Mouse (Mus musculus) limb, embryonic 14.5 days (tissue): Measurements from ENCODE around the gene Aprt. TPM values are rescaled to one million over a fixed set of nuclear protein-coding genes. Genes with fewer than 3 reads are reported as not detected.

Experiments used
- ATAC-seq: fragments of 200-750 bp; cut with Nextera tagmentation; 2 replicates; pipeline ENCODE4 v1.8.0; 2017; ENCODE audit warnings: low read depth, moderate number of reproducible peaks, moderate TSS enrichment; ENCODE audit not compliant: low FRiP score
- DNase-seq: peaks from one replicate; pipeline ENCODE4 v3.0.0-alpha.2; 2015; ENCODE audit warnings: low spot score
- H3K27ac ChIP-seq: fragments of 300-500 bp; sonication (generic); replicated peaks from 2 replicates; pipeline ENCODE4 v1.5.1; 2014; ENCODE audit warnings: low read depth, mild to moderate bottlenecking, low read length, moderate library complexity, mixed read lengths
- H3K27me3 ChIP-seq: fragments of 300-500 bp; sonication (generic); 2 replicates; pipeline ENCODE4 v1.6.1; 2014; ENCODE audit warnings: low read length, mixed read lengths; ENCODE audit not compliant: control insufficient read depth, insufficient read depth
- H3K36me3 ChIP-seq: fragments of 300-500 bp; sonication (generic); 2 replicates; pipeline ENCODE4 v1.6.1; 2014; ENCODE audit warnings: mild to moderate bottlenecking, low read length, moderate library complexity, mixed read lengths; ENCODE audit not compliant: control insufficient read depth, insufficient read depth
- H3K4me1 ChIP-seq: fragments of 300-500 bp; sonication (generic); 2 replicates; pipeline ENCODE4 v1.6.1; 2014; ENCODE audit warnings: antibody characterized with exemption, low read length, mixed read lengths; ENCODE audit not compliant: control insufficient read depth, insufficient read depth
- H3K4me2 ChIP-seq: fragments of 300-500 bp; sonication (generic); replicated peaks from 2 replicates; pipeline ENCODE4 v1.6.1; 2014; ENCODE audit warnings: low read depth, mild to moderate bottlenecking, low read length, moderate library complexity; ENCODE audit not compliant: severe bottlenecking
- H3K4me3 ChIP-seq: fragments of 300-500 bp; sonication (generic); replicated peaks from 2 replicates; pipeline ENCODE4 v1.5.1; 2014; ENCODE audit warnings: low read length
- H3K9ac ChIP-seq: fragments of 300-500 bp; sonication (generic); 2 replicates; pipeline ENCODE4 v1.6.1; 2014; ENCODE audit warnings: mild to moderate bottlenecking, low read depth, low read length, moderate library complexity; ENCODE audit not compliant: severe bottlenecking
- H3K9me3 ChIP-seq: fragments of 300-500 bp; sonication (generic); 2 replicates; pipeline ENCODE4 v1.6.1; 2016; ENCODE audit warnings: low read length; ENCODE audit not compliant: control insufficient read depth
- POLR2A ChIP-seq: fragments of 200-500 bp; IDR thresholded peaks from 2 replicates; pipeline ENCODE4 v1.8.0; 2012; ENCODE audit warnings: inconsistent platforms, mild to moderate bottlenecking, moderate library complexity, borderline replicate concordance; ENCODE audit not compliant: insufficient read depth, insufficient read length; ENCODE audit errors: extremely low read depth
- WGBS: fragments of 180-500 bp; shearing (Covaris S2); extraction: QIAGEN DNeasy Blood & Tissue Kit; methylation state at CpG from one replicate; pipeline ENCODE4 v1.1.7; 2014; 5-methylcytosine and 5-hydroxymethylcytosine counted together
- polyA plus RNA-seq, 2 experiments: library from polyadenylated mRNA; depleted of rRNA in 1 of 2; stranded (reverse) in 1 of 2; unstranded in 1 of 2; fragments of >200 nt; fragmentation: Nextera tagmentation in 1 of 2; extraction: Ambion mirVana in 1 of 2; gene quantifications; 2 replicates each; pipeline versions ENCODE4 v1.2.1 to v1.2.3; 2012 to 2014

Aprt gene
- polyA plus RNA-seq, 2 experiments, result 199 to 348 TPM

DNA sequence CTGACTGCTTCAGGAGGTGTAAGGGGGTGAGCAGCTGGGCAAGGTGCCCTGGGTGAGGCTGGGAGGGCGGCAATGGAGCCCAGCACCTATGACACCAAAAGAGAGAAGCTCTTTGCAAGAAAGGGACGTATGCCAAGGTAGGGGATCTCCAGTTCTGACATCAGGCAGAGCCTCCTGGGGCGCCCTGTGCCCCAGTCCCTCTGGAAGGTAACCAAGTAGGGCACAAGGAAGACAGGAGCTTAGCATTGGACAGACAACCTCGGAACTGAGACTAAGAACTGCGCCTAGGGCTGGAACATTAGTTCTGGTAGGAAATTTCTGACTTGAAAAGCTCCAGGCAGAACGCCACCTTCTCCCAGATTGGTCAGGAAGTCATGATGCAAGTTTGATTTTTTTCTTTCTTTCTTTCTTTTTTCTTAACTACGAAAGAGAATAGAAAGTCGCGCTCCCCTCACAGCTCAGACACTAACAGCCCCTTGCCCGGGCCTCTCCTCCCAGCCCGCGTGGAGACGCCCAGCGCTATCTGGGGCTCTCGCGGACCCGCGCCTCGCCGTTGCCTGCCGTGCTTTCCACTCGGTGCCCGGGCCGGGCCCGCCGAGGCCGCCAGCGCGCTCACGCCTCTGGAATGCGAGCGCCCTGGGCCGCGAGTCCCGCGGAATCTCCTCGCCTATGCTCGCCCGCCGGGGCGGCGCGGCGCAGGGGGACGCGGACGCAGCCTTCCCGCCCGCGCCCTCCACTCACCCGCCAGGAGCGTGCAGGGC is 26.3 kb downstream of the Aprt start:
- Histone ChIP-seq H3K36me3 (no peaks in the 10 kb centered on the region), H3K4me3 (peak overlapping the region; percentile 73), H3K27ac (peak overlapping the region; percentile 89), H3K4me2 (peak overlapping the region; percentile 88), H3K9ac (peak overlapping the region; percentile 89), H3K4me1 (peaks cover 39% of the 10 kb centered on the region), H3K27me3 (no peaks in the 10 kb centered on the region), H3K9me3 (no peaks in the 10 kb centered on the region)
- DNase-seq (peak; percentile 39), ATAC-seq (peak; percentile 54)
- TF ChIP-seq POLR2A, result no peak
- 3% methylated on average over 48 of the region's 52 CpGs for WGBS

DNA sequence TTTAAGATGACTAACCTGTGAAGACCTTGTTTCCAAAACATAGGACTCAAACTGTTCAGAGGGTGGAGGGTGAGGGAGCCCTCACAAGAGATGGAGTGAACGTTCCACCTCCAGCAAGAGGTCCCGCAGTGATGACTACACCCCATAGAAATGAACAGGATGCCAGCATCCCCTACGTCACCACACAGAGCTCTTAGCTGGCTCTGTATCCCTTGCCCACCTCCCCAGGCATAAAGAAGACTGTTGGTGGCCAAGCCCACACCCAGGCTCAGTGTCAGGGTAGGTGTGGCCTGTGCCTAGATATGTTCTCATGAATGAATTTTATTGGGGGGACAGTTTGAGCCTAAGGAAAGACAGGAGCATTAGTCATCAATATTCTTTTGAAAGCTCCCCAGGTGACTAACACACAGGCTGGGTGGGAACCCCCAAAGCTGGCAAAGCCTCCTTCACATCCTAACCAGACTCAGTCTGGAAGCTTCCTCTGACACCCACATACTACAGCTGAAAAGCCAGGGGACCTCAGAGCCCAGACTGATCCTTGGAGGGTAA is 27.7 kb downstream of the Aprt start:
- no peaks in the 10 kb centered on the region for H3K27me3 ChIP-seq
- H3K4me2 ChIP-seq, result peak overlapping the region; percentile 88
- H3K36me3 ChIP-seq, result no peaks in the 10 kb centered on the region
- TF ChIP-seq POLR2A, result no peak
- WGBS, result 69% methylated on average over 3 of the region's 3 CpGs
- H3K27ac ChIP-seq, result no peak overlapping the region
- H3K4me3 ChIP-seq, result no peak overlapping the region
- H3K4me1 ChIP-seq, result peaks cover 36% of the 10 kb centered on the region
- ATAC-seq (no peak), DNase-seq (no peak)
- no peaks in the 10 kb centered on the region for H3K9me3 ChIP-seq
- no peak overlapping the region for H3K9ac ChIP-seq

DNA sequence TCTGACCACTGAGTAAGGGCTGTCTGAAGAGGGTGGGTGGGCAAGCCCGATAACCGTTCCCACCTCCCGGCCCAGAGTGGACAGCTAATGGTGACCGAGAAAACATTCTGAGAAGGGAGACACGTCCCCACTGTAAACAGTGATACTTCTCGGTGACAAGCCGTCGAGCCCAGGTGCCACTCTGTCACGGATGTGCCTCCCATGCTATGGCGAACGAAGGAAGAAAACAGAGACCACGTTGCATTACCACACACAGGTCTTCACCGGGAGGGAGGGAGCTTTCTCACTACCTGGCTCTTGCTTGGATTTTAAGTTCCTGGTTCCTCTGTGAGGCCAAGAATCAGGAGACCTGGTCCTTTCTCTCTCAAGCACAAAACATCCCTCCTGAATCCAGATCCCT is 28.4 kb downstream of the Aprt start:
- no peaks in the 10 kb centered on the region for H3K27me3 ChIP-seq
- ATAC-seq, result no peak
- no peak for TF ChIP-seq POLR2A
- no peak overlapping the region for H3K4me2 ChIP-seq
- no peak overlapping the region for H3K4me3 ChIP-seq
- 0 out of 2 replicates have a peak, but pooled peaks cover 4% of the 10 kb centered on the region for H3K36me3 ChIP-seq
- H3K4me1 ChIP-seq, result peaks cover 36% of the 10 kb centered on the region
- WGBS, result 60% methylated on average over 13 of the region's 13 CpGs
- no peaks in the 10 kb centered on the region for H3K9me3 ChIP-seq
- DNase-seq, result no peak
- 0 out of 2 replicates have a peak overlapping the region, but pooled peaks have one; percentile 7 for H3K9ac ChIP-seq
- H3K27ac ChIP-seq, result no peak overlapping the region

DNA sequence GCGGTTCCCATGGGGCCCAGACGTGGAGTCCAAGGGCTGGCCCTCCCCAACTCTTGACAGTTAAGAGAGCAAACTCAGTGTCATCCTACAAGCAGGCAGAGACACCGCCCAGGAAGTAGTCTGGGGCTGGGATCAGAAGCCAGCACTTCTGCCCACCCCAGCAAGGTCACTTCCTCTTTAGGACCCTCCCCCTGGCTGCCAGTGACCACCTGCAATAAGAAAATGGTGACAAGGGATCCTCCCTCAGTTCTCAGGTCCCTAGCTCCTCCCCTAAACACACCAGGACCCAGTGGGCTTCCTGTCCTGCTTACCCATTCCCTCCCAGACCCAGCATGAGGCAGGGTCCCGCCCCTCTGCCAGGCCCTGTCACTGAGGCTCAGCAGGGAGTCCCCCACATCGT is 28.9 kb downstream of the Aprt start:
- 20% methylated on average over 5 of the region's 5 CpGs for WGBS
- peaks cover 36% of the 10 kb centered on the region for H3K4me1 ChIP-seq
- no peaks in the 10 kb centered on the region for H3K27me3 ChIP-seq
- no peak overlapping the region for H3K4me3 ChIP-seq
- DNase-seq (no peak), ATAC-seq (no peak)
- H3K9me3 ChIP-seq, result no peaks in the 10 kb centered on the region
- H3K27ac ChIP-seq, result no peak overlapping the region
- H3K4me2 ChIP-seq, result 0 out of 2 replicates have a peak overlapping the region, but pooled peaks have one; percentile 7
- H3K9ac ChIP-seq, result 0 out of 2 replicates have a peak overlapping the region, but pooled peaks have one; percentile 34
- H3K36me3 ChIP-seq, result 0 out of 2 replicates have a peak, but pooled peaks cover 6% of the 10 kb centered on the region
- no peak for TF ChIP-seq POLR2A

DNA sequence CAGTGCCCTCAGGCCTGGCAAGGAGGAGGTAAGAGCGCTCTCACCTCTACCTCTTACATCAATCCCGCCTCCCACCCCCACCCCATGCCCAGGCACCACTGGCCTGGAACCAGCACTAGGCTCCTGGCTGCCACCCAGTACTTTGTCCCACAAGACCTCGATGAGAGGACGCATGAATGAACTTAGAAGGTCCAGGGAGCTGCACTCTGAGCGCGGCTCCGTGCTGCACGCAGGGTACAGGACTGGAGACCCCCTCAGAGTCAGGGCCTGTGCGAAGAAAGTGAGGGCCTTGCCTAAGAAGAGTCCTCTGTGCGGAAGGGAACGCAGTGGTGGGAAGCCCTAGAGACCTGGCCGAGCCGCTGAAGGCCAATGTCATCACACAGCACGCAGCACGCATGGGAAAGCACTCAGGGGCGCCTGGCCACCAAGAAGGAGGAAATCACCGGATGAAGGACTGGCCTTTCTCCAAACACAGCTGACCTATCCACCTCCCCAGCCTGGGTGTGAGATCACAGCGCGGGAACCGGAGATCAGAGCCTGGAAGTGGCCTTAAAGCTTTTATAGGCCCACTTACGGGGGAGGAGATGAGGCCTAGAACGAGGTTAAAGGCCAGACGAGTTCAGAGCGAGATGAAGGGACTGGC is 29.8 kb downstream of the Aprt start:
- WGBS, result 49% methylated on average over 24 of the region's 24 CpGs
- Histone ChIP-seq H3K27me3 (no peaks in the 10 kb centered on the region), H3K36me3 (0 out of 2 replicates have a peak, but pooled peaks cover 6% of the 10 kb centered on the region), H3K4me1 (peaks cover 36% of the 10 kb centered on the region), H3K4me2 (no peak overlapping the region), H3K9ac (peak overlapping the region; percentile 34; the same call in 1 of the 2 replicates), H3K4me3 (no peak overlapping the region), H3K27ac (0 out of 2 replicates have a peak overlapping the region, but pooled peaks have one; percentile 9), H3K9me3 (no peaks in the 10 kb centered on the region)
- no peak for DNase-seq
- TF ChIP-seq POLR2A, result no peak
- ATAC-seq, result no peak
